Mouse (Mus musculus): ENCODE data around the gene Tmem163. TPM values are rescaled to one million over a fixed set of nuclear protein-coding genes. Genes with fewer than 3 reads are reported as not detected.

Tmem163 gene
- polyA plus RNA-seq (2012; rRNA removed): 25.3 and 35.9 TPM in 2 replicates

GRCm38 (mm10) chr1:127679498-127680133 is at the start of gene Tmem163:
Tmem163 (minus strand) TSS chr1:127679548.
- no peak within 1 kb of the TSS for H3K4me3 ChIP-seq (replicated peaks; ENCODE audit: extremely low read depth, low read depth, low read length)
- peak; percentile 37 for DNase-seq
- WGBS: 27% methylated on average over 18 of the region's 18 CpGs
- TF ChIP-seq CTCF (IDR thresholded peaks at IDR 0.05; ENCODE audit: insufficient read depth, low read length): peak; percentile 68
- no peak for TF ChIP-seq POLR2A (IDR thresholded peaks at IDR 0.05; ENCODE audit: borderline replicate concordance, extremely low read depth, low read depth, low read length)
- no peaks in the 10 kb centered on the region for H3K4me1 ChIP-seq (ENCODE audit: control insufficient read depth, insufficient read depth, low read length)

- H3K4me1 ChIP-seq (ENCODE audit: control insufficient read depth, insufficient read depth, low read length): no peaks in the 10 kb centered on the region
- TF ChIP-seq CTCF (IDR thresholded peaks at IDR 0.05; ENCODE audit: insufficient read depth, low read length) (no peak), POLR2A (IDR thresholded peaks at IDR 0.05; ENCODE audit: borderline replicate concordance, extremely low read depth, low read depth, low read length) (no peak)
- H3K4me3 ChIP-seq (replicated peaks; ENCODE audit: extremely low read depth, low read depth, low read length): no peak within 1 kb of the TSS
- WGBS: 69% methylated on average over 4 of the region's 4 CpGs
- DNase-seq: no peak
These were observed 49.7 kb upstream of the Tmem163 start, which contains the start of gene Acmsd for GRCm38 (mm10) chr1:127729096-127729495. Acmsd (plus strand) TSS chr1:127729413.

DNA sequence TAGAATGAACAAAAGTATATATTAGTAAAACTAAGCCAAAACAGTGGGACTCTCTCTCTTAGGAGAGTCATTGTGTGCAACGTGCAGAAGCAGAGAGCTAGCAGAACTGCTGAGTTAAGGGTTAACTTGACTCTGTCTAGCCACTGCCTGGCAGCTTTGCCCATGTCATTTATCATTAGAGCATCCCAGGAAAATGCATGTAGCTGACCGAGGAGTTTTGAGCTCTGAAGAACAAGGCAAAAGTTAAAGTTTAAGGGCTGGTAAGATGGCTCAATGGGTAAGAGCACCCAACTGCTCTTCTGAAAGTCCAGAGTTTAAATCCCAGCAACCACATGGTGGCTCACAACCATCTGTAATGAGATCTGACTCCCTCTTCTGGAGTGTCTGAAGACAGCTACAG is 44.2 kb upstream of the Tmem163 start:
- DNase-seq: no peak
- 25% methylated on average over 2 of the region's 2 CpGs for WGBS
- Histone ChIP-seq H3K4me1 (ENCODE audit: control insufficient read depth, insufficient read depth, low read length) (no peaks in the 10 kb centered on the region), H3K4me3 (replicated peaks; ENCODE audit: extremely low read depth, low read depth, low read length) (no peak overlapping the region)
- TF ChIP-seq CTCF (IDR thresholded peaks at IDR 0.05; ENCODE audit: insufficient read depth, low read length) (no peak), POLR2A (IDR thresholded peaks at IDR 0.05; ENCODE audit: borderline replicate concordance, extremely low read depth, low read depth, low read length) (no peak)

- 93% methylated on average over 1 of the region's 1 CpGs for WGBS
- no peaks in the 10 kb centered on the region for H3K4me1 ChIP-seq (ENCODE audit: control insufficient read depth, insufficient read depth, low read length)
- no peak overlapping the region for H3K4me3 ChIP-seq (replicated peaks; ENCODE audit: extremely low read depth, low read depth, low read length)
- TF ChIP-seq POLR2A (IDR thresholded peaks at IDR 0.05; ENCODE audit: borderline replicate concordance, extremely low read depth, low read depth, low read length): no peak
- TF ChIP-seq CTCF (IDR thresholded peaks at IDR 0.05; ENCODE audit: insufficient read depth, low read length): no peak
- DNase-seq: no peak
These were observed 38.9 kb upstream of the Tmem163 start for GRCm38 (mm10) chr1:127718290-127718689.

DNA sequence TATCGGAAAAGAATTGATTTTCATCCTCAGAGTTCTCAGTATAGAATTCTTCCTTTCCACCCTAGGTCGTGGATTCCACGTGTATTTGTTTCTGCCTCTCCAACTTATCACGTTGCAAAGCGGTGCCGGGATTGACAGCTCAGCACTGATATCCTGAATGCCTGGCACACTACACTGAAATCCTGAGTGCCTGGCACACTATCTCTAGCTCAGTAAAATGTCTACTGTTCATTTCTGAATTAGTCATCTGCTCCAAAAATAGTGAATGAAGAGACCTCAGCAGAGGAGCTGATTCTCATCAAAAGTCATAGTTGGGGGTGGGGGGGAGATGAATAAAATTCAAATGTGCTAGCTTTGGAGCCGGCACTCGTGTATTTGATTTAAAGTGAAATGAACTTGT is 37.1 kb upstream of the Tmem163 start:
- TF ChIP-seq POLR2A (IDR thresholded peaks at IDR 0.05; ENCODE audit: borderline replicate concordance, extremely low read depth, low read depth, low read length) (no peak), CTCF (IDR thresholded peaks at IDR 0.05; ENCODE audit: insufficient read depth, low read length) (no peak)
- Histone ChIP-seq H3K4me1 (ENCODE audit: control insufficient read depth, insufficient read depth, low read length) (no peaks in the 10 kb centered on the region), H3K4me3 (replicated peaks; ENCODE audit: extremely low read depth, low read depth, low read length) (no peak overlapping the region)
- DNase-seq: no peak
- 78% methylated on average over 8 of the region's 8 CpGs for WGBS

DNA sequence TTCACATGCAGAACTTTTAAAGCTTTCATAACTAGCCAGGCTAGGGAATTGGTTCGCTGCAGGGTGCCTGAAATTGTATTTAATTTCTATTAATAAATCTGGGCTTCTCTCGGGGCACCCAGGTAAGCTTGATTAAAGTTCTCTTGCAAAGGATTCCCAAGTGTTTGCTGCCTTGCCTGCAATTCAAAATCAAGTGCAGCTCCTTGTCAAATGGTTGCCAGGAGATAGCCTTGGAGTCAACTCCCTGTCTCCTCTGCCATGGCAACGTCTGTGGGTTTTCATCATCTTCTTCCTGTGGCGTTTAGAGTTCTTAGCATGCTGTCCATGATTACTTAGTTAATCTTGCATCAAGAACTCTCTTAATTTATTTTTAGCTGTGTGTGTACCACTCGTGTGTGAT is 26.9 kb upstream of the Tmem163 start:
- Histone ChIP-seq H3K4me3 (replicated peaks; ENCODE audit: extremely low read depth, low read depth, low read length) (no peak overlapping the region), H3K4me1 (ENCODE audit: control insufficient read depth, insufficient read depth, low read length) (no peaks in the 10 kb centered on the region)
- WGBS: 51% methylated on average over 5 of the region's 5 CpGs
- TF ChIP-seq POLR2A (IDR thresholded peaks at IDR 0.05; ENCODE audit: borderline replicate concordance, extremely low read depth, low read depth, low read length) (no peak), CTCF (IDR thresholded peaks at IDR 0.05; ENCODE audit: insufficient read depth, low read length) (no peak)
- no peak for DNase-seq

DNA sequence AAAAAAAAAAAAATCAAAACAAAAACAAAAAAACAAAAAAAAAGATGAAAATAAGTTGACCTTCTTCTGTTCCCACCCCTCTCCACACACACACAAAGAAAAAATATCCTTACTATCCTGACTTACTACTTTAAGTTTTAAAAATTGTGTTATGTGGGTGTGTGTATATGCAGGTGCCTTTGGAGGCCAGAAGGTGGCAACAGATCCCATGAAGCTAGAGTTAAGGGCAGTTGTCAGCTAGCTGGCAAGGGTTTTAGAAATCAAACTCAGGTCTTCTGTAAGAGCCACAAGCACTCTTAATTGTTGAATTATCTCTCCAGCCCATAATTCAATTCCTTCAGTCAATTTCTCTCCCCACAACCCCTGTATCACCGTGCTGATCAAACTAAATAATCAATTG is 22.8 kb upstream of the Tmem163 start:
- WGBS: 77% methylated on average over 1 of the region's 1 CpGs
- TF ChIP-seq CTCF (IDR thresholded peaks at IDR 0.05; ENCODE audit: insufficient read depth, low read length) (0 out of 2 replicates have a peak, but pooled peaks have one; percentile 10), POLR2A (IDR thresholded peaks at IDR 0.05; ENCODE audit: borderline replicate concordance, extremely low read depth, low read depth, low read length) (no peak)
- H3K4me1 ChIP-seq (ENCODE audit: control insufficient read depth, insufficient read depth, low read length): no peaks in the 10 kb centered on the region
- no peak overlapping the region for H3K4me3 ChIP-seq (replicated peaks; ENCODE audit: extremely low read depth, low read depth, low read length)
- no peak for DNase-seq

DNA sequence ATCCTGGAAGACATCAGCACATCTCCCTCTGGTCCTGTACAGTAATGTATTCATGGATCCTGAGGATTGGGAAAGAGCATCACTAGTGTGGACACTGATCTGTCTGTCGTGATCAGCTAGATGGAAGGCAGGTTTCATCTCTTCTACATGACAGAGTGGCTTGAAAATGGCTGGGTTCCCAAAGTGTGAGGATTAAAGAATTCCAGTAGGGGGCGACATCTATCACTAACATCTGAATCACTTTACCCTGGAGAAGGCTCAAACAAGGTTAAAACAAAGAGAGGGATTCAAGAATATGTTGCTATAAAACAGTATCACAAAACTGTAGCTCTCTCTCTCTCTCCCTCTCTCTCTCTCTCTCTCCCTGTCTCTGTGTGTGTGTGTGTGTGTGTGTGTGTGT is 17.2 kb upstream of the Tmem163 start:
- no peak overlapping the region for H3K4me3 ChIP-seq (replicated peaks; ENCODE audit: extremely low read depth, low read depth, low read length)
- no peak for TF ChIP-seq CTCF (IDR thresholded peaks at IDR 0.05; ENCODE audit: insufficient read depth, low read length)
- no peak for TF ChIP-seq POLR2A (IDR thresholded peaks at IDR 0.05; ENCODE audit: borderline replicate concordance, extremely low read depth, low read depth, low read length)
- 21% methylated on average over 2 of the region's 2 CpGs for WGBS
- no peak for DNase-seq
- H3K4me1 ChIP-seq (ENCODE audit: control insufficient read depth, insufficient read depth, low read length): no peaks in the 10 kb centered on the region

GRCm38 (mm10) chr1:127677661-127678580 is 1.4 kb downstream of the Tmem163 start:
- peak overlapping the region; percentile 59 for H3K4me3 ChIP-seq (replicated peaks; ENCODE audit: extremely low read depth, low read depth, low read length)
- TF ChIP-seq CTCF (IDR thresholded peaks at IDR 0.05; ENCODE audit: insufficient read depth, low read length) (no peak), POLR2A (IDR thresholded peaks at IDR 0.05; ENCODE audit: borderline replicate concordance, extremely low read depth, low read depth, low read length) (peak; percentile 42; the same call in 1 of the 2 replicates)
- 4% methylated on average over 64 of the region's 64 CpGs for WGBS
- no peaks in the 10 kb centered on the region; the same call in 1 of the 2 replicates for H3K4me1 ChIP-seq (ENCODE audit: control insufficient read depth, insufficient read depth, low read length)
- peak; percentile 40 for DNase-seq
